Mouse (Mus musculus): ENCODE results near the gene Otogl. TPM values are rescaled to one million over a fixed set of nuclear protein-coding genes. Genes with fewer than 3 reads are reported as not detected.

Gene Otogl
- total RNA-seq (2021) = not detected
- long read RNA-seq, experiment 1 = 0 reads
- long read RNA-seq, experiment 2 = 0 reads

DNA sequence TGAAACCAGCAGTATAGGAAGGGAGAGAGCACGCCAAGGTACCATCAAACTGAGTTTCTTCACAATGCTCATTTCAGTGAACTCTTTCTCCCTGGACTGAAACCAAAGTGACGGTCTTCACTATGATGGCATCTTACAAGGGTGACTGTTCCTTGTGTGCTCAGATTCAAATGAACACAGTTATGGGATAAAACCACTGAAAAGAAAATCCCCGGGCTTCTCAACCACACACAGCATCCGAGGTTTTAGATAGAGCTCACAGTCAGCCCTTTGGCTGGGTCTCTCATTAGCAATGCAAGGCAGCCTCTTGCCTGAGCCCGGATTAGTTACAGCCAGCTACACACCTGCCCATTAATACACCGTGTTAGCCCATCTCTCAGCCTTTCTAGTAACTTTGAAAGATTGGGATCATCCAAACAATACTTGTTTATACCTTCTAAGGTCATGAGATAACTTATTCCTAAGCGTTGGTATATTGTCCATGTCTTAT, at the start of gene Otogl:
Gene Otogl (minus strand): TSS at position 51 of the 490 bp plus-strand sequence.
- DNase-seq = no peak

DNA sequence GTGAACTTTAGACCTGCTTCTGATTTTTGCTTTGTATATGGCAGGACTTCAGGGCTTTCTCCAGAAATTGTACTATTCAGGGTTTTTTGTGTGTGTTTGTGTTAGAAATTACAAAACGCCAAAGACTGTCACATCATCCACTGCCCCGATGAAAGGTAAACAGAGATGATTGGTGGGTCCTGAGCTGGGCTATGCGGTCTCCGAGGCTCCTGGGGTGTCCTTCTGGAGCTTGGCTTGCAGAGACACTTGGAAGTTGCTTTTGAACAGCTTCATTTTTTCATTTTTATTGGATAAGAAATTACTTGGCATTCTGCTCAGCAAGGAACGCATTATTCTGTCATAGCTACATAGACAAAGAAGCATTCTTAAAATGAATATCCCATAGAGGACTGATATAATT, 44.7 kb upstream of the Otogl start:
- no peak for DNase-seq

DNA sequence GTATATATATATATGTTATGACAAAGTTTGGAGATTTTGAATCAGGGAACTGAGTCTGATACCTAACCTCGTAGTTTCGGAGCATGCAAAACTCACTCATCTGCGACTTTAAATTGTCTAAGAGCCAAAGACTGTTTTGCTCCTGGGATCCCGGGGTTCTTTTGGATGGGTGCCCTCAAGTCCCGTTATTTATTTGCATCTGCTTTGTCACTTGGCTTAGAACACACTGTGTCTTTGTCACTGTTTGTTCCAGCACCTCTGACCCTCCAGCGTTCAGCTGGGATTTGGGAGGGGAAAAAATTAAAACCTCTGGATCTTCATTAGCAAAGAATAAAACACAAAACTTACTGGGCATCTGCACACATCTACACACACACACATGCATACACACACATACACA, 42.5 kb upstream of the Otogl start:
- peak; percentile 29 for DNase-seq

DNA sequence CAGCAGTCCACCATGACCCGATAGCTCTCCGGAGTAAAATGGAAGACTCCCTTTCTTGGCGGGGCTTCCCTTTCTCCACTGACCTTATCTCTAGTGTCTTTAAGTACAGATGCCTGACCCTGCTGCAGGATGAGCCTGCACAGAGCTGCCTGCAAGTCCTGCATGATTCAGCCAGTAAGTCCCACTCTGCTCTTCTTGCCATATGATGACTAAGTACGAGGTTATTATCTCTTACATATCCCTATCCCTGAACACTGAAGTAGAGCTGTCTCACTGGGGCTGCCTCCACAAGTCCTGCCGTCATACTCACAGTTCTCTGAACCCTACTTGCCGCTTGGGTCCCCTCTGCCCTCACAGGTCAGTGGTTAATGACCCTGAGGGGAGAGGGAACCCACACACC, 39.7 kb upstream of the Otogl start:
- no peak for DNase-seq

DNA sequence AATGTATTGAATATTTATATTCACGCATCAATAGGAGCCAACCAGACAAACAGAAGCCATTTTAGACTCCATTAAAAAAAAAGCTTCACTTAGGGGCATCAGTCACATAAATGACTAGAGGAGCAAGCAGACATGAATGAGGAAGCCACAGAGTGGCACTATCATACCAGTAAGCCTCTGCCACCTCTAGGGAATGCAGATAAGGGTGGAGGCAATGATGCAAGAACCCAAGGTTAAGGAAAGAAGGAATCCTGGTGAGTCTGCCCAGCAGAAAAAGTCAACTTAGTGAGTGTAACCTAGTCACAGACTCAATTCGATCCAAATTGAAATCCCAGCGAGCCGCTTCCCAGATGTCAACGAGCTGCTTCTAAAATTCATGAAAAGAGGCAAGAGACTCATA, 38.0 kb upstream of the Otogl start:
- no peak for DNase-seq

DNA sequence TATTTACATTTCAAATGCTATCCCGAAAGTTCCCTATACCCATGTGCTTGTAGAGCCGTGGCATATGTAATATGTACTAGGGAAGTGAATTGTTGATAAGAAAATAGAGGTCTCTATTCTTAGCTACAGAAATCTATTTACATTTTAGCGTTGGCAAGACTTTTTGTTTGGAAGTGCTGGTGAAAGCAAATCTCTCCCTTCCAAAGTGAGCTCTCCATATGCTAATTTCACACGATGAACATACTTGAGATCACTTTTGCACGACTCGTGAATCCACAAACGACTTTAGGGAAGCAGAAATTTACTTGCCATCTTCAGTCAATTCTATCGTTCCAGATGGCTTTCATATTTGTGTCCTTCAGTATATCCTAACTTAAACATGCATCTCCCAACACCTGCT, 36.7 kb upstream of the Otogl start:
- no peak for DNase-seq

DNA sequence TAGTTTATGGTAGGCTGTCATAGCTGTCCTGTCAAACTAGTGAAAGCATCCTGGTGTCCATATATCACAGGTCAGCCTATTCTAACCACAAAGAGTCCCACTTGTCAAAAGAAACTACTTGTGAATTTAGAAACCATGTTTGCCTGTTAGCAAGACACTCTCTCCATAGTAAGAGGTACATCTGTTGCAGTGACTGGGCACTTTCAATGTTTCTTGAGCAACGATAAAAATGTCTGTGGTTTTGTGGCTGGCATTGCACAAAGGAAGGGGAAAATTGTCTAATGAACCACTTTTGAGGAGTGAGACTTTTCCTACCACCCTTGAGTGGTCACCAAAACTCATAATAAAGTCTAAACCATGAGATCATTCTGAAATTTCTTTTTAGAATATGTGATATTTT, 36.1 kb upstream of the Otogl start:
- DNase-seq = no peak

DNA sequence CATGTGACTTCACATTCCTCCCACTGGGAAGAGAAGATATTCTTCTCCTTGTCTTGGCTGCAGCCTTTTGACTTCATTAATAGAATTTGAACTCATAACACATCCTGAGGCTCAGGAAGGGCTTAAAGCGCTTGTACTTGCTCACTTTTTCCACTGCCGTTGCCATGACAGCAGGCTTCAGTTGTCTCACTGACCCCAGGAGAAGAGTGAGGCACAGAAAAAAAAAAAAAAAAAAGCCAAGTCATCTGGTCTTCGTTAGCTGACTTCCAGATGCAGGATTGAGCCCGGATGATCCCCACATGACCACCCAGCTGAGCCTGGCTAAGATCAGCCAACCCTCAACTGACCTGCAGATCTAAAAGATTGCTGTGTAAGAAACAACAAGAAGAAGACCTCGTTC, 34.4 kb upstream of the Otogl start:
- no peak for DNase-seq

DNA sequence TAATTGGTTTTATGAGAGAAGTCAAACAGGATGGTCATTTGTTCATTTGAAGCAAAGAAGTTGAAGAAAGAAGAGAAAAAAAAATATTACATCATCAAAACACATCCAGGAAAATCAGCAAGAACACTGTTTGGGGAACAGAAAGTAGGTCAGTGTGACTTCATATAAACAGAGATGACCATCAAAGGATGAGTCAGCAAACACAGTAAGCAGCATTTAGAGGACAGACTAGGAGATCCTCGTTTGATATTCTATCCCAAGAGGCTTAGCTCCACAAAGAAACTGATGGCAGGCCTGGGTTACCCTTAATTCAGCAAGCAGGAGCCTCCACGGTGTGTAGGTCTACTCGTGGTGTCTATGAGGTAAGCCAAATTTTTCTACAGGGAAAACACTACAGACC, 31.9 kb upstream of the Otogl start:
- DNase-seq = no peak

DNA sequence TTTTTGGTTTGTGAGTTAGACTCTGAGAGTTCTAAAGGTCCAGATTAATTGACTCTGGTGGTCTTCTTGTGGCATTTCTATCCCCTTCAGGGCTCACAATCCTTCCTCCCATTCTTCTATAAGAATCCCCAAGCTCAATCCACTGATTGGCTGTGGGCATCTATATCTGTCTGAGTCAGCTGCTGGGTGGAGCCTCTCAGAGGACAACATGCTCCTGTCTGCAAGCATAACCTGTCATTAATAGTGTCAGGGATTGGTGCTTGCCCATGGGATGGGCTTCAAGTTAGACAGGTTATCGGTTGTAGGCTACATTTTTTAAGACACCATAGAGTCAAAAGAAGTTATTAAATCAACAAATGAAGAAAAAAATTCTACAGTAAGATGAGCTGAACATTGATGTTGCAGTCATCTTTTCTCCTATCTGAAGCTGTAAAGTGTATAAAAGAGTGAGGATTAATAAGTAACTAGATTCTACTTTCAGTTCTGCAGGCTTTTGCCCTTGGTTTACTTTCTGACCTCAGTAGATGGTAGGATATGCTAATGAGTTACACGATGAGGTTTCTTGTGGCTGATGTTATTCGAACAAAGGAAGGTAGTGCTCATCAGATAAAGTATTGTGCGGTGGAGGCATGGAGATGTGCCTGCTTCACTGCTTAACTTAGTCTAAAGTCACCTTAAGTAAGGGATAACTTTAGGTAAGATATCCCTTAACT, 29.4 kb upstream of the Otogl start:
- no peak for DNase-seq

DNA sequence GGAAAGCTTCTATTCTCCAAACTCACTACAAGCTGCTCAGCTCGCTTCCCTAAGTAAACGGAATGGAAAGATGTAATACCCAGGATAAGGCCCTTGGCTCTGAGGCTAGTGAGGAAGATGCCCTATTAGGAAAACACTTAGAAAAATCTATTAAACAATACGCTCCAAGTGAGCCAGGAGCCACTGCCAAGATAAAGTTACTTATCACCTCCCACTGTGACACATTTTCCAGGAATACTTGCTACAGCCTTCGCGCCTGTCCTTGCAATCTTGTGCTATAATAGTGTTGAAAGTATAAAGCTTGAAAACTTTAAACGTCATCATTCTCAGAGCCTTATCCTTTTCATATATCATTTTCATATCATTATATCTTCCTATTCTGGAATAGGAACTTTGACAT, 28.4 kb upstream of the Otogl start:
- DNase-seq = no peak

DNA sequence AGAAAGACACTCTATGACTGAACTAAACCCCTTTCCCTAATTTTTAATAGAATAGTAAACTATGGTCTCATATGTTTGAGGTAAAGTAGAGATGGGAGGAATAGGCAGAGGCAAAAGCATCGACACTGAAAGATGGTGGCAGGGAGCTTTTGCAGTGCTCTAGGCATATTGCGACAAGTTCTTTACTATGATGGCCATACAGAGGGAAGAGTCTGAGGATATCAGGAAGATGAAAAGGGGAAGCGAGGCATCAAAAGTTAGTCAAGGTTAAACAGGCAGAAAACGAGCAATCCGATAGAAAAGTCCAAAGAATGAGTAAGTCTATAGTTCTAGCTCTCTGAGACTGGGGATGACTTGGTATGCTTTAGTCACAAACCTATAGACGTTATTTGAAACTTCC, 27.9 kb upstream of the Otogl start:
- no peak for DNase-seq

DNA sequence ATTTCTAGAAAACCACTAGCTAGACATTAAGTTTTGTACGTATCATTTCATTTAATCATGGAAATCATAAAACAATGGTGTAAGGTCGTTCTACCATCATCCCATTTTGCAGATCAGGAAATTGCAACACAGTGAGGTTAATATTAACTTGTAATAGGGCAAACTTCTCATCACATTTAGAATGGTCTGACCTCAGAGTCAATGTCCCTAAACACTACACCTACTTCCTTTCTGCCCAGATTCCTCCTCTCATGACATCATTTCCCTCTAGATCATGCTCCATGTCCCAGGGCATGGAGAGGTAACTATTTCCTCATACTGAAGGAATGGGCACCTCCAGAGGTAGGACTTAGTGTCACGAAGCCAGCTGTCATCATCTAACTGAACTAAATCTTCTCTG, 22.1 kb upstream of the Otogl start:
- no peak for DNase-seq

DNA sequence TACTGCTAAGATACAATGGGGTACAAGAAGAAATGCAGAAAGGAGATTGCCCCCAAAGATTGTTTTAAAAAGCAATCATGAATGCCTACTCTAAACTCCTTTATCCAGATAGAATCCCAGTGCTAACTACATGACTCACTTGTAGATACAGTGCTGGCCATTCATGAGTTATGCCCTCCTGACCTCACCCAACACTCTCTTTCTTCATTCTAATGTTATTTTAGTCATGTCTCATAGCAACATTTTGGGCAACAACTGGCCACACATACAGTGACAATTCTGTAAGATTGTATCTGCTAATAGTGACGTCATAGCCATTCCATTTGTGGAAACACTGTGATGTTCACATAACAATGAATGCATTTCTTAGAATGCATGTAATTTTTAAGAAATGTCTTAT, 21.6 kb upstream of the Otogl start:
- DNase-seq = no peak

DNA sequence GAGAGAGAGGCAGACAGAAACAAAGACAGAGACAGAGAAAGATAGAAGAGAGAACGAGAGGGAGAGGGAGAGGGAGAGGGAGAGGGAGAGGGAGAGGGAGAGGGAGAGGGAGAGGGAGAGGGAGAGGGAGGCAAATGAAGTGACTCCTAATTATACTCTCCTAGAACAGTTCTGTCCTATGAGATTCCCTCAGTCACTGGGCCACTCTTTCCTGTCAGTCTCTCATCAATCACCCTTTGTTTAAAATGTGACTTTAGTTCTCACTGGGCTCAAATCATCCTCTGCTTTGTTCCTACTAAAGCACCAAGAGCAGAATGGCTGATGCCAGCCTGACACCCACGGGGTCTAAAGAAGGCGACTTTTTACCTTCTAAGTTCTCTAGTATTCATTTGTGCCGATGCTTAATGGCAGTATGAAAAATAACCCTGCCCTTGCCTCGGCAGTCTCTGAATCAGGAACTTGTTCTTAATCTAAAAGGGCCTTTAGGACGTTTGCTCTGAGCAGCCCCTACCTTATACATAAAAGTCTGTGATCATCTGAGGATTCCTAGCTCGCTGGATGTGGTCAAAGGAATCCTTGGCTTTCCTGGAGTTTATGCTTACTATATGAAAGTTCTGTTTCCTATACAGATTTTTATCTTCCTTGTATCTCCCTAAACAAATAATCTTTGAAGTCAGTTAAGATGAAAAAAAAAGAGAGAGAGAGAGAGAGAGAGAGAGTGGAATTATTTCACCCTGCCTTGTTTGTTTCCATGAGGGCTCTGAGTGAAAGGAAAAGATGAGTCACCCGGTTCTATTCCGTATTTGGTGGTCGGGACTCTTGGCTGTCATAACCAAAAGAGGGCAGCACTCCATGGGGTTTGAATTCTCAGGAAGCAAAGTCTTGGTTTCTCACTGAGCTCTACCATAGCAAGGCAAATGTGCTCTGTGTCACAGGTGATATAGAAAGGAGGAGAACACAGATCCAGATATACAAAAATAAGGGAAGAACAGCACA, 20.2 kb upstream of the Otogl start:
- peak; percentile 33 for DNase-seq

DNA sequence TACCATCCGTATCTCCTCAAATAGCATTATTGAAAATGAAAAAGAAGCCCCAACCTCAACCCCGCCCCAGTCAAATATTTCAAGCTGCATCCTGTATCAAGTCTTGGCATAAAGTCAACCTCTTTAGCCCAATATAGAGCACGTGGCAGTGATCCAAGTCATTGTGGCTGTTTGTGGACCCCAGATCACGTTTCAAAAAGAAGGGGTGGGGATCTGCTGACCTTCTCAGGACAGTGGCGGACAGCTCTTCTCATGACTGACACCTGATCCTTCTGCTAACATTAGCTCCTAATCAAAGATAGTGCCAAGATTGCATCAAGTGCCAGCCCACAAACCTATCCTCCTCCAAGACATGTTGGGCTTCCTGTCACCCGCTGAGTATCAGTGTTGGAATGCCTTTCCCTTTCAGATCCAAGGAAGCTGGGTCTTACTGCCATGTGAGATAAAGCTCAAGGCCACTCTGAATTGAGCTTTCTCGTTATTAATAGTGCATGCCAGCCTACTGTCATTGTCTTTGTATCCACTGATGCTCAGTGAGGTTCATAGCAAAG, 18.6 kb upstream of the Otogl start:
- peak; percentile 37 for DNase-seq

DNA sequence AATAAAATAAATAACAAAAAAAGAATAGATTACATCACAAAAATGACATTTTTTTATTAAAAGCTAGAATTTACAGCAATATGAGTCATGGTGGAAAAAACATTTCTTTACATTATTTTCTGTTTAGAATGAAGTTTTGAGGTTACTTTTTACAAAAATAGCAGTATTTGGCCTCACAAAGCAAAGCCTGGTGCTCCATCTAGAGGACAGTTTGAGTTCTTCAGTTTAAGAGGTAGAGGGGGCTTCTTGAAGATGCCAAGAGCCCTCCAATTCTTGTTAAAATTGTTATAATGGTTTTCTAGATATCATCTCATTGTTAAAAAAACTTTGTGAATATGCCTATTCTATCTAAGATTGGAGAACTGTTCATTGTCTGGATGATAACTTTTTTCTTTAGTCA, 13.4 kb upstream of the Otogl start:
- DNase-seq = no peak

DNA sequence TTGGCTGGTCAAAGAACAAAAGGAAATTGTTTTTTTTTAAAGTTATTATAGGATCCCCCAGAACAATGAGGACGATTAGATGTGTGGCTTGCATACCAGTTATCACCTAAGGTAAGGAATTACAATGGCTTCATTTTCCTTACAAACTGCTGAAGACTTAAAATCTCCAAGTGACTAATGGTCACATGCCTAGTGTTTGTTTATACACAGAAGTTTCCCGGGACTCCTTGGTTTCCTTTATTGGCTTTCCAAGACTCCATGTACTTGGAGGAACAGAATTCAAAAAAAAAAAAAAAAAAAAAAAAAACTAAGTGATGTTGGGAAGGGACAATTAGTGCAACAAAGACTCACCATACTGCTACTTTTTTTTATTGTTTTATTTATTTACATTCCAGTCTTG, 11.9 kb upstream of the Otogl start:
- DNase-seq = no peak

DNA sequence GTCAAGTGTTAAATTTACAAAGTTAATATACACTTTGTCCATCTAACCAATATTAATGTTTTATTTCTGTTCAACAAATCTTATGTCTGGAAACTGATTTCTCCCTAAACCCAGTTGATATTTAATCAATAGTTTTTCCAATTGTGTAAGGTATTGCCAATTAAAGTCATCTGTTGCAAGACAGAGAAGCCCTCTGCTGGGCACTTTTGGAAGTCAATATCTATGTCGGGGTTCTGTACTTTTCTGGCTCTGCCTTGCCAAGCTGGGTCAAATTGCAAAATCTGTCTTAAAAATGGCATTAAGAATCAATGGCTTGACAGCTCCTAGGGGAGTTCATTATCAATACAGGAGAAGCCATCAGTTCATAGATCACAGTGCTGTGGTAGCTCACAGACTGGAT, 10.8 kb upstream of the Otogl start:
- no peak for DNase-seq

DNA sequence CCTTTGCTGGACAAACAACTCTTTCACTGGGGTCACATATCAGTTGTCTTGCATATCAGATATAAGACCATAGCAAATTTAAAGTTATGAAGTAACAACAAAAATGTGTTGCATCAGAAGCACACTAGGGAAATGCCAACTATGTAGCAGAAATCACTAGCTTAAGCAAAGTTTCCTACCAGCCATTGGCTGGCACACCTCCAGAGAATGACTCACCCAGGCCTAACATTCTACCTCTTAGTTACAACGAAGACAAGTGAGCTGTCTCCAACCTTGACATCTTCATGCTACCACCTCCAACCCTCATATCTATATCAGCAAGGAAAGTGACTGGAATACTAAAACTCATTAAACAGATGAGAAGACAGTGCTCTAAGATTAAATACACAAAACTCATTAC, 9.6 kb upstream of the Otogl start:
- no peak for DNase-seq

DNA sequence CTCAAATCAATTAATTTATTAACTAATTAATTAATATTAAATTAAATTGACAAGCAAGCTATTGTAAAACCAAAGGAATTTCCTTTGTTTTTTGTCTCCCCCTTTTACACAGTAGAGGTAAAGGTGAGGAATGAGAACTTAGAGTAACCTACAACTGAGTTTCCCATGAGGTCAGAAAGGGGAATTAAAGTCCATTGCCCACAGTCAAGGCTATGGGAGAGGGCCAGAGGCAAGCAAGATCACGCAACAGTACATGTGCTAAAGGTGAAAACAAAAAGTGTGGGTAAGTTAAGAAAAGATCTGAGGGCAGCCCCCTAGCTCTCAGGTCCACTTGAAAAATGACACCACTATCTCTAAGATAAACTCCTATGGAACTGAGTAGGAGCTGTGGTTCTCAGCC, 9.2 kb upstream of the Otogl start:
- DNase-seq = no peak

DNA sequence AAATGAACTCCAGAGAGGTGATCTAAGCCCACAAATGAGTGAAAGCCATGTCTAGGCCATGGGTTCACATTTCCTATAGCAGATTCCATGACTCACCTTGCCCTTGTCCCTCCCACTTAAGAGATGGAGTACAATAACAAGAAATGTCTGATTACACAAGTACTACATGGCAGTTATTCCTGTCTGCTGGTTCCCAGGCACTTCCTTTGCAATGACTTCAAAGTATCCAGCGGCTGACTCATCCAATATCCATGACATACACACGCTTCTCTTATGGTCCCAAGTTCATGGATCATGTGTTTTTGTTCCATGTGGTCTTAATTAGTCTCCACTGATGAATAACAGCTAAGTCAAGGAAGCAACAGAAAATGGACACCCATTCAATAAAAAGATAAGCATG, 1.1 kb upstream of the Otogl start:
- DNase-seq = no peak

DNA sequence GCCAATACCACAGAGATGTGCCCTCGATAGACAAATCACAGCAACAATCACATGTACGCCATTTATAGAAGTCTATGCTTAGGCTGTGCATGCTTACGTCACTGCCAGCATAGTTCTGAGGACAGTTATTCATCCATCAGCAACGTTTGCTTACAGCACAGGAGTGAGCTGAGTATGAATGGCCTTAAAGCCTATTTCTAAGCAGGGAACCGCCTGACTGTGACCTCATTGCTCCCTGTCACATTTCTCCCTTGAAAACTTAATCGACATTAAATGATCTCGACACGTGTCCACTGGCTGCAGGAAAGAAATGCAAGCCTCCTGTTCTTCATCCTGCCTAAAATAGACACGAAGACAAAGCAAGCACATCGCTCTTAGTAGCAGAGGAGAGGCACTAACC, 5.5 kb downstream of the Otogl start:
- DNase-seq = no peak
